Mouse (Mus musculus): ENCODE results near the gene Ipo5.
A peak's percentile ranks its signal among the peaks of the same experiment; 100 is the strongest.

Gene Ipo5

DNA sequence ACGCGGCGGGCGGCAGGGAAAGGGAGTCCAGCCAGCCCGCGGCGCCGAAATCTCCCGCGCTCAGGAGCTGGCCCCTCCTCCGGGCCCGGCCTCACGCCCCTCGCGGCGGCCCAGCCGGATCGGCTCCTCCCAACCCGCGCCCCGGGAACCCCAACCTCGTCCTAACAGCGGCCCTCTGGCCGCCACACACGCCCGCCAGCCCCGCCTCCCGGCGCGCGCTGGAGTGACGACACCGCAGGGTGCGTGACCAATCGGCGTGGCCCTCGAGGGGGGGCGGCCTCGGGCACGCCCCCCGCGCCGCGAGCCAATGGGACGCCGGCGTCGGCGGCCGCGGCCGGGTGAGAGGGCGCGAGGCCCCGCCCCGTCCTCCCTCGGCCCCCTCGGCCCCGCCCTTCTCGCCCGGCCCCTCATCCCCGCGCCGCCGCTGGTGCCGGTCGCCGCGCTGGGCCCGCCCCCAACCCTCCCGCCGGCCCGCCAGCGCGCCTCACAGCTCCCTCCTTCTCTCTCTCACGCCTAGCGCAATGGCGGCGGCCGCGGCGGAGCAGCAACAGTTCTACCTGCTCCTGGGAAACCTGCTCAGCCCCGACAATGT lies at the start of gene Ipo5:
Gene Ipo5 (plus strand): TSS at position 492 of the 592 bp plus-strand sequence.
- DNase-seq (ENCODE audit: low read depth, low spot score), result peak; percentile 98

GRCm38 (mm10) chr14:120863205-120863604 lies 47.8 kb upstream of the Ipo5 start:
- DNase-seq (ENCODE audit: low read depth, low spot score), result no peak

- DNase-seq (ENCODE audit: low read depth, low spot score), result no peak
Observed at GRCm38 (mm10) chr14:120864896-120865295, 46.1 kb upstream of the Ipo5 start.

- DNase-seq (ENCODE audit: low read depth, low spot score), result no peak
Observed at GRCm38 (mm10) chr14:120866573-120866972, 44.5 kb upstream of the Ipo5 start.

GRCm38 (mm10) chr14:120867121-120867520 lies 43.9 kb upstream of the Ipo5 start:
- no peak for DNase-seq (ENCODE audit: low read depth, low spot score)

DNA sequence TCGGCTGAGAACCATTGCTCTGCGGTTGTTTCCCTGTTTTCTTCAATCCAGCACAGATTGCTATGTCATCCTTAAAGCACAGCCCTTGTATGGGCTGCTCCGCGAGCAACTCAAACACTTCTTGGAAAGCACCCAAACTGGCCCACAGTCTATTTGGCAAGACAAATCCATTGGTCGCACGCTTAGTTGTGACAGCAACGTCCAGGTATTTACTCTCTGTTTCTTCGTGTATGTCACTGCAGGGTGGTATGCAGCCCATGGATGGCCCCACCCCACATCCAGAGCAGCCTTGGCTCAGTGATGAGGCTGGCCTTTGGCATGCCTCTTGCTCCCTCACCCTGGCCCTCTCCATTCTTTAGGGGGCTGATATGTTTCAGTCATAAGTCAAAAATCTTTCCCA lies 42.5 kb upstream of the Ipo5 start:
- no peak for DNase-seq (ENCODE audit: low read depth, low spot score)

DNA sequence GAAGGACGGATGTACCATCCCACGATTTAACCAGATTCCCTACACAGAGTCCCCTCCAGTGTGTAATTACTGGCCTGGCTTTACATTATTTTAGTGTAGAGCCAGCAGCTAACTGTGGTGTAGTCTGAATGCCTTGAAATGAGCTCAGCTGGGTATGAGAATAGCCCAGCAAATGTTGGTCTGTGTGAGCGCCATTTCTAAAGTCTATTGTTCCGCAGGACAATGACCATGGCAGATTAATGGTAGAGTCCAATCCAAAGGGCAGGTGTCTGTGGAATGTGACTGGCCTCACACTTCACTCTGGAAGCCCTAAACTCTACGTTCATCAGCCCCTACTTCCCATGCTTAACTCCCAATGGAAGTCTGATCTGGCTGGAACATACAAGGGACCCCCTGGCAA lies 40.3 kb upstream of the Ipo5 start:
- no peak for DNase-seq (ENCODE audit: low read depth, low spot score)

DNA sequence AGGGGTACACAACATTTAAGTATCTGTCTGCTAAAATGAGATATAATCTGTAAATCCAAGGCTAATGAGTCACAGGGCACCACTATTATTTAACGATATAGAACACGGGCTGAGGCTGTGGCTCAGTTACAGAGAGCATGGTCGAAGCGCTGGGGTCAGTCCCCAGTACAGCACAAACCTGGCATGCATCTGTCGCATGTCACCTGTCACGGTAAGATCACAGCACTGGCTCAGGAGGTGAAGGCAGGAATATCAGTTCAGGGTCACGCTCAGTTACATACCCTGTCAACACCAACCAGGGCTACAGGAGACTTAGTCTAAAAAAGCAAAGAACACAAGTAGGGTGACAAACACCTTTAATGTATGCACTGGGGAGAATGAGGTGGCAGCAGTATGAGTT lies 36.6 kb upstream of the Ipo5 start:
- DNase-seq (ENCODE audit: low read depth, low spot score), result no peak

- no peak for DNase-seq (ENCODE audit: low read depth, low spot score)
Observed at GRCm38 (mm10) chr14:120875144-120875543, 35.9 kb upstream of the Ipo5 start.

DNA sequence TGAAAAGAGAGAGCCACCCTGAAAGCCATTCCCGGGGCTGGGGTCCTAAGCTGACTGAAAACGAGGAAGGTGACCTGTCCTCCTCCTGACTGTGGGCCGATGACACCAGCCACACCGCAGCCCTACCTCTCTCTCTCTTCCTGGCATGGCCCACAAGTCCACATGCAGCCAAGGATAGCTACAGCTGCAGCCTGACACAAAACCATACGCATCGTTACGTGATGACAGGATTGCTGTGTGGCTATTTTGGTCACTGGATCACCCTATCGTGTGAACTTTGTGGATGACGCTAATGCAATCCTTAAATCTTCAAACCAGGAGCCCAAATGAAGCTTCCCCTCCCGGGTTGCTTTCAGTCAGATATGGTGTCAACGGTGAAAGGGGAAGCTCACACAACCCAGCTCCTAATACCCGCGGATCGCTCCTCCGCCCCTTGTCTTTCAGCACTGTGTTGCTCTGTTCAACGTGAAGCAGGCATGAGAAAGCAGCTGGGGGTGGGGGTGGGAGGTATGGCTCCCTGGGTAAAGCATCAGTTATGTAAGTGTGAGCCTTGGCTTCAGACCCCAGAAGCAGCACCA lies 35.1 kb upstream of the Ipo5 start:
- DNase-seq (ENCODE audit: low read depth, low spot score), result no peak

DNA sequence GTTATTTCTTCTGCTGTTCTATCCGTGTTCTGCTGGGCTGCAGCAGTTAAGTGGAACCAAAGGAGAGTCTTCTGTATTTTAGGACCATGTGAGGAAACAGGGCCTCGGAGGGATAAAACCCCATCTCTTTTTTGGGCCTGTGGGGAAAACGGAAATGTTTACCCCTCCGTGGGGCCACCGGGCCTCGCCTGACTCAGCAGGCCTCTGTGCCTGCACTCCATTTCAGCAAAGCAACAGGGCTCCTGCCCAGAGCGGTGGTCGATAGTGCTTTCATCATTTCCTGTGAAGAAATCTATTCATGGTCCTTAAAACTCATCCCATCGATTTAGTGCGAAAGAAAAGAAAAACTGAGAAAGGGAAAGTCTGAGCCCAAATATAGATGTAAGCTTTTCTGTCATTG lies 33.9 kb upstream of the Ipo5 start:
- no peak for DNase-seq (ENCODE audit: low read depth, low spot score)

- no peak for DNase-seq (ENCODE audit: low read depth, low spot score)
Observed at GRCm38 (mm10) chr14:120879026-120879425, 32.0 kb upstream of the Ipo5 start.

GRCm38 (mm10) chr14:120880601-120881000 lies 30.4 kb upstream of the Ipo5 start:
- no peak for DNase-seq (ENCODE audit: low read depth, low spot score)

- DNase-seq (ENCODE audit: low read depth, low spot score), result no peak
Observed at GRCm38 (mm10) chr14:120881054-120881453, 30.0 kb upstream of the Ipo5 start.

- DNase-seq (ENCODE audit: low read depth, low spot score), result no peak
Observed at GRCm38 (mm10) chr14:120888681-120889080, 22.3 kb upstream of the Ipo5 start.

DNA sequence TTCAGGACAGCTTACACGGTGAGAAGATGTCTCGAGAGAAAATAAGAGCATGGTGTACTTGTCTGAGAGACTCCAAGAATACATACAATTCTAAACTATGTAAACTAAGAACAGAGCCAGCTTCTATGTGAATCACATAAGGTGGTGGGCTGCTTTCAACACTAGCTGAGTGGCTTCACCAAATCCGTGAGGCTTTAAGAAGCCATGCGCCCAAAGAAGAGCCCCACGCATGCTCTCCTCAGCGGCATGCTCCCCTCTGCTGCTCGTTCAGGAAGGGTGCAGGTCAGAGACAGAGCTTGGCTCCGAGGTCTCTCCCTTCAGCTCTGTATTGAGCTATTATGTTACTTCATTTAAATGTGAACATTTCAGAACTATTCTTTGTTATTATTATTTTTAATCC lies 18.7 kb upstream of the Ipo5 start:
- DNase-seq (ENCODE audit: low read depth, low spot score), result no peak

- no peak for DNase-seq (ENCODE audit: low read depth, low spot score)
Observed at GRCm38 (mm10) chr14:120896613-120897012, 14.4 kb upstream of the Ipo5 start.

DNA sequence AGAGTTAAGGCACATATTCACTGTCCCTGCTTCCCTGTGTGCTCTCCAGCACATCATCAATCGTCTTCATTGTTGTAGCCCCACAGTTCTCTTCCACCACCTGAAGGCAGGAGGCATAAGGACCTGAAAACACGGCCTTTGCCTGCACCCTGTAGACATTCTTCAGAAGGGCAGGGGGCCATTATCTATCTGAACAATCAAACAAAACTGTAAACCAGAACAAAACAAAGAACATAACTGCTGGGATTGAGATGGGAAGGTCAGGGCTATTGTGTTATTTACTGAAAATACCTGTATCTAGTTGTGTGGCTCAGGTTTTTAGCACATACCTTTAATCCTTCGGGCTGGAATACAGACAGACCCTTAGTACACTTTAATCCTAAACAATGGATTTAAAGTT lies 12.1 kb upstream of the Ipo5 start:
- DNase-seq (ENCODE audit: low read depth, low spot score), result no peak

- DNase-seq (ENCODE audit: low read depth, low spot score), result no peak
Observed at GRCm38 (mm10) chr14:120909396-120909795, 1.6 kb upstream of the Ipo5 start.

- peak; percentile 14 for DNase-seq (ENCODE audit: low read depth, low spot score)
Observed at GRCm38 (mm10) chr14:120910320-120910719, 704 bp upstream of the Ipo5 start.

DNA sequence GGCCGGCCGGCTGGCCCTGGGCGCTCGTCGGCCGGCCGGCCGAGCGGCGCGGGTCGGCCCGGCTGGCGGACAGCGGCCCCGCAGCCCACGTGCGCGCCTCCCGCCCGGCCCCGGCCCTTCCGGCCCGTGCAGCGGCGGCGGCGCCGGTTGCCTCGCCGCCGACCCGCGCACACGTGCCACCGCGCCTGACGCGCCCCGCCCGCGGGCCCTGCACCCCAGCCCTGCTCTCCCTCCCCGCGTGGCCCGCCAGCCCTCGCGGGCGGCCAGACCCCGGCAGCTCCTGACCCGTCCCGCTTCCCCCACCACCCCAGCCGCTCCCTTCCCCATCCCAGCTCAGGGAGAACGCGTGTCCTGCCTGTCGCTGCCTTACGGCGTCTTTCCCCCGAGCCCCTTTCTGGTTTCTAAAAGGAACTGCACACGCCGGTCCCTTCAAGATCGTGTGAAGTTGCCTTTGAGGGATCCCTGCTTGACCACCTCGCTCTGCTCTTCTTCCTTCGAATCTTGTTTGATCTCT lies 421 bp downstream of the Ipo5 start:
- peak; percentile 49 for DNase-seq (ENCODE audit: low read depth, low spot score)

- DNase-seq (ENCODE audit: low read depth, low spot score), result no peak
Observed at GRCm38 (mm10) chr14:120912090-120912710, 1.2 kb downstream of the Ipo5 start.

GRCm38 (mm10) chr14:120912916-120913315 lies 1.9 kb downstream of the Ipo5 start:
- DNase-seq (ENCODE audit: low read depth, low spot score), result no peak

All from forelimb bud, embryonic 11.5 days (tissue).